In the genomic region with DNA sequence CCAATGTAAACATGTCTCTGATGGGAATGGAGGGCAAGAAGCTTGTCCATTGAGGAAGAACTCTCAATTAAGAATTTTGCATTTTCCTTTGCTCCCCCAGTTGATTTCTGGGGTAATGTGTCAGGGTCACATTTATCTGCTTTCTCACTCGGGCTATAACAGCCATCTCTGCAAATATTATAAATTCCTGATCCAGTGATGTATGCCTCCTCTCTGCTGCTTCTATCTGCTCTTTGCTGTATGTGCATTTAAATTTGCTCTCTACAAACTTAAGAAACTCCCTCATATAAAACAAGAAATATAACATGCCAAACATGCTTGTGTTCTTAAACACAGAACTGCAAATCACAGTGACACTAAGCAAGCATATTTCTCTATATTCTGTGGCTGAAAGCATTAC, we compare ENCODE assay signal across 20 mouse cellular contexts.
DNase-seq lines count a peak whose midpoint lies in the region; ATAC-seq and TF ChIP-seq lines count a peak whose summit lies in the region.
"Had no signal": no experiment of that assay in that cellular context is flagged by ENCODE, and none has a peak within 500 bp of the region (broad histone marks: within the 10 kb centered on the region; RNA-seq: fewer than 3 reads in every experiment).

No protein-coding gene starts in this region.

- H3K9me3 ChIP-seq in forebrain, embryonic 15.5 days: no peaks in the 10 kb centered on the region
- no peaks in the 10 kb centered on the region for H3K9me3 ChIP-seq in forebrain, embryonic 14.5 days (replicated peaks; ENCODE audit: control insufficient read depth, low read length)
- no peaks in the 10 kb centered on the region for H3K9me3 ChIP-seq in hindbrain, embryonic 15.5 days
- H3K9me3 ChIP-seq in hindbrain, embryonic 13.5 days: no peaks in the 10 kb centered on the region
- H3K9me3 ChIP-seq in midbrain, embryonic 13.5 days: no peaks in the 10 kb centered on the region
- no peaks in the 10 kb centered on the region for H3K9me3 ChIP-seq in midbrain, embryonic 11.5 days (ENCODE audit: control insufficient read depth, low read length)
- no peaks in the 10 kb centered on the region for H3K9me3 ChIP-seq in midbrain, postnatal 0 days (ENCODE audit: low read length)
- H3K9me3 ChIP-seq: embryonic facial prominence, embryonic 15.5 days; G1E; heart, embryonic 12.5 days had no signal

- no peak for DNase-seq in forebrain, embryonic 14.5 days (ENCODE audit: low spot score)
- DNase-seq in midbrain, embryonic 11.5 days (ENCODE audit: low spot score, missing footprints): no peak
- no peak for DNase-seq in midbrain, postnatal 0 days (ENCODE audit: low spot score)
- no peak for DNase-seq in gastrocnemius, adult 18-20 months (ENCODE audit: low spot score)
- DNase-seq: adrenal gland, adult 8-10 months; adrenal gland, postnatal 36 days; B cell, adult 2 months; cerebellum, adult 2 months; cerebellum, postnatal 14 days; gastrocnemius, postnatal 14 days had no signal

- no peak overlapping the region for H3K9ac ChIP-seq in forebrain, embryonic 15.5 days (replicated peaks)
- H3K9ac ChIP-seq in forebrain, embryonic 14.5 days (ENCODE audit: low read length): no peak overlapping the region
- no peak overlapping the region for H3K9ac ChIP-seq in hindbrain, embryonic 15.5 days
- H3K9ac ChIP-seq in hindbrain, embryonic 13.5 days: no peak overlapping the region
- H3K9ac ChIP-seq in midbrain, embryonic 13.5 days (replicated peaks): no peak overlapping the region
- no peak overlapping the region for H3K9ac ChIP-seq in midbrain, embryonic 11.5 days (ENCODE audit: low read length)
- no peak overlapping the region for H3K9ac ChIP-seq in midbrain, postnatal 0 days (replicated peaks; ENCODE audit: low read length, poor library complexity, severe bottlenecking)
- H3K9ac ChIP-seq: embryonic facial prominence, embryonic 15.5 days; heart, embryonic 12.5 days had no signal

- H3K27me3 ChIP-seq in forebrain, embryonic 15.5 days: no peaks in the 10 kb centered on the region
- no peaks in the 10 kb centered on the region for H3K27me3 ChIP-seq in forebrain, embryonic 14.5 days (replicated peaks; ENCODE audit: control insufficient read depth, insufficient read depth, low read length)
- no peaks in the 10 kb centered on the region for H3K27me3 ChIP-seq in hindbrain, embryonic 15.5 days
- H3K27me3 ChIP-seq in hindbrain, embryonic 13.5 days: no peaks in the 10 kb centered on the region
- no peaks in the 10 kb centered on the region for H3K27me3 ChIP-seq in midbrain, embryonic 13.5 days
- no peaks in the 10 kb centered on the region for H3K27me3 ChIP-seq in midbrain, embryonic 11.5 days (ENCODE audit: control insufficient read depth, insufficient read depth, low read length)
- no peaks in the 10 kb centered on the region for H3K27me3 ChIP-seq in midbrain, postnatal 0 days (ENCODE audit: insufficient read depth, low read length)
- H3K27me3 ChIP-seq: embryonic facial prominence, embryonic 15.5 days; heart, embryonic 12.5 days had no signal

- no peak overlapping the region for H3K4me2 ChIP-seq in forebrain, embryonic 15.5 days (replicated peaks)
- no peak overlapping the region for H3K4me2 ChIP-seq in forebrain, embryonic 14.5 days (ENCODE audit: low read length)
- H3K4me2 ChIP-seq in hindbrain, embryonic 15.5 days: no peak overlapping the region
- H3K4me2 ChIP-seq in hindbrain, embryonic 13.5 days: no peak overlapping the region
- no peak overlapping the region for H3K4me2 ChIP-seq in midbrain, embryonic 13.5 days (replicated peaks)
- H3K4me2 ChIP-seq in midbrain, embryonic 11.5 days: no peak overlapping the region
- no peak overlapping the region for H3K4me2 ChIP-seq in midbrain, postnatal 0 days (ENCODE audit: low read depth, low read length, poor library complexity, severe bottlenecking)
- H3K4me2 ChIP-seq: embryonic facial prominence, embryonic 15.5 days; heart, embryonic 12.5 days had no signal

- H3K27ac ChIP-seq in forebrain, embryonic 15.5 days (replicated peaks): 0 out of 2 replicates have a peak overlapping the region, but pooled peaks have one; percentile 32
- H3K27ac ChIP-seq in forebrain, embryonic 14.5 days (ENCODE audit: low read depth, low read length): no peak overlapping the region
- peak overlapping the region; percentile 50 for H3K27ac ChIP-seq in hindbrain, embryonic 15.5 days (replicated peaks)
- no peak overlapping the region for H3K27ac ChIP-seq in hindbrain, embryonic 13.5 days
- peak overlapping the region; percentile 20; the same call in 1 of the 2 replicates for H3K27ac ChIP-seq in midbrain, embryonic 13.5 days
- H3K27ac ChIP-seq in midbrain, embryonic 11.5 days (ENCODE audit: low read depth, low read length): no peak overlapping the region
- peak overlapping the region; percentile 48; the same call in 1 of the 2 replicates for H3K27ac ChIP-seq in midbrain, postnatal 0 days (ENCODE audit: low read depth, low read length)
- H3K27ac ChIP-seq: embryonic facial prominence, embryonic 15.5 days had no signal

- ATAC-seq in forebrain, embryonic 15.5 days (replicated peaks): peak; percentile 28; the same call in 1 of the 2 replicates
- no peak for ATAC-seq in forebrain, embryonic 14.5 days
- ATAC-seq in hindbrain, embryonic 15.5 days (ENCODE audit: low FRiP score, low read depth): no peak
- ATAC-seq in hindbrain, embryonic 13.5 days (ENCODE audit: low FRiP score): no peak
- no peak for ATAC-seq in midbrain, embryonic 13.5 days
- no peak for ATAC-seq in midbrain, embryonic 11.5 days (ENCODE audit: low FRiP score)
- no peak for ATAC-seq in midbrain, postnatal 0 days (ENCODE audit: low FRiP score)
- ATAC-seq: CD4-positive, CD25-positive, alpha-beta regulatory T cell, adult 4 months; intestine, embryonic 16.5 days had no signal

- H3K4me3 ChIP-seq in forebrain, embryonic 15.5 days: no peak overlapping the region
- H3K4me3 ChIP-seq in forebrain, embryonic 14.5 days (ENCODE audit: low read depth, low read length): no peak overlapping the region
- no peak overlapping the region for H3K4me3 ChIP-seq in hindbrain, embryonic 15.5 days
- H3K4me3 ChIP-seq in hindbrain, embryonic 13.5 days: no peak overlapping the region
- no peak overlapping the region for H3K4me3 ChIP-seq in midbrain, embryonic 13.5 days (replicated peaks)
- H3K4me3 ChIP-seq in midbrain, embryonic 11.5 days (ENCODE audit: low read depth, low read length): no peak overlapping the region
- H3K4me3 ChIP-seq in midbrain, postnatal 0 days (ENCODE audit: low read depth, low read length): no peak overlapping the region
- H3K4me3 ChIP-seq: embryonic facial prominence, embryonic 15.5 days; erythroblast, embryonic 14.5 days; heart, embryonic 12.5 days had no signal

- H3K36me3 ChIP-seq in forebrain, embryonic 15.5 days: no peaks in the 10 kb centered on the region
- no peaks in the 10 kb centered on the region for H3K36me3 ChIP-seq in forebrain, embryonic 14.5 days (ENCODE audit: control insufficient read depth, insufficient read depth, low read length)
- no peaks in the 10 kb centered on the region for H3K36me3 ChIP-seq in hindbrain, embryonic 15.5 days
- H3K36me3 ChIP-seq in hindbrain, embryonic 13.5 days: no peaks in the 10 kb centered on the region
- no peaks in the 10 kb centered on the region for H3K36me3 ChIP-seq in midbrain, embryonic 13.5 days
- no peaks in the 10 kb centered on the region for H3K36me3 ChIP-seq in midbrain, embryonic 11.5 days (ENCODE audit: control insufficient read depth, insufficient read depth, low read length)
- H3K36me3 ChIP-seq in midbrain, postnatal 0 days (ENCODE audit: insufficient read depth, low read length): no peaks in the 10 kb centered on the region
- H3K36me3 ChIP-seq: embryonic facial prominence, embryonic 15.5 days; G1E; heart, embryonic 12.5 days had no signal

- WGBS in forebrain, embryonic 15.5 days: 72% methylated on average over 1 of the region's 1 CpGs
- 86% methylated on average over 1 of the region's 1 CpGs for WGBS in forebrain, embryonic 14.5 days
- 70% methylated on average over 1 of the region's 1 CpGs for WGBS in hindbrain, embryonic 15.5 days
- 78% methylated on average over 1 of the region's 1 CpGs for WGBS in hindbrain, embryonic 13.5 days
- 59% methylated on average over 1 of the region's 1 CpGs for WGBS in midbrain, embryonic 13.5 days
- WGBS in midbrain, embryonic 11.5 days: 73% methylated on average over 1 of the region's 1 CpGs
- WGBS in midbrain, postnatal 0 days: 44% methylated on average over 1 of the region's 1 CpGs

- H3K4me1 ChIP-seq in forebrain, embryonic 15.5 days: no peaks in the 10 kb centered on the region
- H3K4me1 ChIP-seq in forebrain, embryonic 14.5 days (ENCODE audit: control insufficient read depth, insufficient read depth, low read length): no peaks in the 10 kb centered on the region
- no peaks in the 10 kb centered on the region for H3K4me1 ChIP-seq in hindbrain, embryonic 15.5 days (replicated peaks)
- H3K4me1 ChIP-seq in hindbrain, embryonic 13.5 days (replicated peaks): no peaks in the 10 kb centered on the region
- H3K4me1 ChIP-seq in midbrain, embryonic 13.5 days (replicated peaks): no peaks in the 10 kb centered on the region
- H3K4me1 ChIP-seq in midbrain, embryonic 11.5 days (ENCODE audit: control insufficient read depth, insufficient read depth, low read length): no peaks in the 10 kb centered on the region
- H3K4me1 ChIP-seq in midbrain, postnatal 0 days (ENCODE audit: insufficient read depth, low read length): peaks cover 3% of the 10 kb centered on the region; the same call in 1 of the 2 replicates
- H3K4me1 ChIP-seq: embryonic facial prominence, embryonic 15.5 days; heart, embryonic 12.5 days had no signal

- TF ChIP-seq CTCF in midbrain, postnatal 0 days (IDR thresholded peaks at IDR 0.05): peak; percentile 21; the same call in 1 of the 2 replicates

Comparison
In these comparisons a context has a peak if more than half of its experiments do, and no peak if none do; other contexts are left out.
1. H3K27ac ChIP-seq: peak in forebrain, embryonic 15.5 days (single experiment), hindbrain, embryonic 15.5 days (single experiment), midbrain, embryonic 13.5 days (single experiment) and midbrain, postnatal 0 days (single experiment); none in forebrain, embryonic 14.5 days (single experiment), hindbrain, embryonic 13.5 days (single experiment) and midbrain, embryonic 11.5 days (single experiment).